Mouse (Mus musculus) heart, adult 2 months (tissue): ENCODE data around the gene Lpin2. TPM values are rescaled to one million over a fixed set of nuclear protein-coding genes. Genes with fewer than 3 reads are reported as not detected.

Experiments
- DNase-seq, 2 experiments: peaks; one replicate each; pipeline ENCODE4 v3.0.0; 2021
- H3K27ac ChIP-seq: fragments of 200-600 bp; 2 replicates; pipeline ENCODE4 v1.8.1; 2022
- H3K27me3 ChIP-seq: fragments of 200-500 bp; 2 replicates; pipeline ENCODE4 v1.6.1; 2012; ENCODE audit warnings: mild to moderate bottlenecking, low read length, inconsistent platforms, mixed read lengths; ENCODE audit not compliant: control insufficient read depth, insufficient read depth
- H3K36me3 ChIP-seq: fragments of 200-500 bp; 2 replicates; pipeline ENCODE4 v1.6.1; 2012; ENCODE audit warnings: low read length, inconsistent platforms; ENCODE audit not compliant: control insufficient read depth, insufficient read depth
- H3K4me1 ChIP-seq: fragments of 200-500 bp; 2 replicates; pipeline ENCODE4 v1.6.1; 2011; ENCODE audit warnings: low read length; ENCODE audit not compliant: control insufficient read depth, insufficient read depth
- H3K4me3 ChIP-seq: fragments of 200-600 bp; 2 replicates; pipeline ENCODE4 v1.8.1; 2022
- H3K79me2 ChIP-seq: fragments of 200-500 bp; replicated peaks from 2 replicates; pipeline ENCODE4 v1.6.1; 2012; ENCODE audit warnings: mild to moderate bottlenecking, inconsistent platforms, low read length, moderate library complexity, mixed read lengths; ENCODE audit not compliant: control insufficient read depth, insufficient read depth
- H3K9ac ChIP-seq: fragments of 200-500 bp; 2 replicates; pipeline ENCODE4 v1.6.1; 2012; ENCODE audit warnings: low read depth, mild to moderate bottlenecking, control low read depth, inconsistent platforms, low read length, mixed read lengths
- CTCF ChIP-seq: fragments of 200-600 bp; IDR thresholded peaks from 2 replicates; pipeline ENCODE4 v1.8.1; 2022; ENCODE audit warnings: antibody characterized with exemption, mild to moderate bottlenecking, moderate library complexity
- EP300 ChIP-seq: fragments of 200-500 bp; IDR thresholded peaks from 2 replicates; pipeline ENCODE4 v1.6.1; 2011; ENCODE audit warnings: low read depth, low read length, control low read depth; ENCODE audit not compliant: insufficient read depth
- POLR2A ChIP-seq: fragments of 200-500 bp; IDR thresholded peaks from 2 replicates; pipeline ENCODE4 v1.6.1; 2011; ENCODE audit warnings: mild to moderate bottlenecking, low read depth, low read length, control low read depth; ENCODE audit not compliant: insufficient read depth
- WGBS: fragments of 180-500 bp; shearing (Covaris S2); methylation state at CpG from one replicate; pipeline ENCODE4 v1.1.7; 2018; 5-methylcytosine and 5-hydroxymethylcytosine counted together
- intact Hi-C: fragments of 180-260 bp; cut with DNase I; formaldehyde crosslinking; loops from one replicate; pipeline ENCODE4 v1.15.1; 2025
- polyA plus RNA-seq: library from polyadenylated mRNA; depleted of rRNA; stranded (reverse); fragments of >200 nt; gene quantifications from 2 replicates; pipeline ENCODE4 v1.2.3, GENCODE M21; 2012
- total RNA-seq, 2 experiments: library from RNA; stranded (reverse); gene quantifications; 2 replicates each; pipeline ENCODE4 v1.2.3; 2021

The Lpin2 gene
- total and polyA plus RNA-seq, 3 experiments, result 3.4 to 13.1 (median 6.0) TPM

DNA sequence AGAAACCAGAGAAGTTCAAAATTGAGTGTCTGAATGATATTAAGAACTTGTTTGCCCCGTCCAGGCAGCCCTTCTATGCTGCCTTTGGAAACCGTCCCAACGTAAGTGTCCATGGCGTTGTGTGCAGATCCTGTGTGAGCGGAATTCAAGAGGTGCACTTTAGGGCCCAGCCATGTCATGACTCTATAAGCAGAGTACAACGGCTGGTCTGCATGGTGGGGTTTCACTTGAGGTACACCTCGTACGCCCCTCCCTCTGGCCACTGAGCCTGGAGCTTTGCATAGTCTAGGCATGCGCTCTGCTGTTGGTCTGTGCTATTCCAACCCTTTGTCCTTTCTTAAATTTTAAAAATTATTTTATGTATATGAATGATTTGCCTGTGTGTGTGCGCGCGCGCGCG, 62.8 kb downstream of the Lpin2 start:
- 96% methylated on average over 15 of the region's 15 CpGs for WGBS
- H3K36me3 ChIP-seq, result no peaks in the 10 kb centered on the region
- no peak for TF ChIP-seq EP300
- no peak overlapping the region for H3K4me3 ChIP-seq
- DNase-seq, result peak in 1 of 2 experiments; percentile 2
- no peak overlapping the region for H3K9ac ChIP-seq
- intact Hi-C loops, result no loop called here
- no peaks in the 10 kb centered on the region for H3K79me2 ChIP-seq
- H3K27me3 ChIP-seq, result no peaks in the 10 kb centered on the region
- H3K4me1 ChIP-seq, result no peaks in the 10 kb centered on the region
- H3K27ac ChIP-seq, result no peak overlapping the region

DNA sequence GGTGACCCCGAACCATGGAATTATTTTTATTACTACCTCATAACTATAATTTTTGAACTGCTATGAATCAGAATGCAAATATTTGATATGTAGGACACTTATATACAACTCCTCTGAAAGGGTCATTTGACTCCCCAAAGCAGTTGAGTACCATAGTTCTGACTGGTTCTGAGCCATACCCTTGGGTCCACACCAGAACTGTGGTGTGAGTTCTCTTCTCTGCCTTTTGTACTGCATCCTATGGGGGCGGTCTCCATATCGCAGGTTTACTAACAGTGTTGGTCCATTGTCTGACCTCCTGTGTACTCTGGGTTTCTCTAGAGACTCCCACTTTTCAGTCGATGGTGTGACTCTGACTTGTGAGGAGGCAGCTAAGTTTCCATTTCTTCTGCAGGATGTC, 63.7 kb downstream of the Lpin2 start:
- Histone ChIP-seq H3K9ac (no peak overlapping the region), H3K4me3 (no peak overlapping the region), H3K4me1 (peaks cover 1% of the 10 kb centered on the region), H3K27me3 (no peaks in the 10 kb centered on the region), H3K36me3 (no peaks in the 10 kb centered on the region), H3K27ac (no peak overlapping the region), H3K79me2 (no peaks in the 10 kb centered on the region)
- intact Hi-C loops, result no loop called here
- no peak for DNase-seq
- WGBS, result 91% methylated on average over 4 of the region's 4 CpGs
- no peak for TF ChIP-seq POLR2A
- no peak for TF ChIP-seq CTCF
- no peak for TF ChIP-seq EP300

GRCm38 (mm10) chr17:71248963-71249362, 66.6 kb downstream of the Lpin2 start:
- Histone ChIP-seq H3K4me3 (no peak overlapping the region), H3K9ac (no peak overlapping the region), H3K27me3 (no peaks in the 10 kb centered on the region), H3K36me3 (no peaks in the 10 kb centered on the region; the same call in 1 of the 2 replicates), H3K79me2 (no peaks in the 10 kb centered on the region), H3K4me1 (peaks cover 8% of the 10 kb centered on the region), H3K27ac (peak overlapping the region; percentile 0; the same call in 1 of the 2 replicates)
- TF ChIP-seq POLR2A (no peak), EP300 (peak; percentile 86), CTCF (no peak)
- intact Hi-C loops, result no loop called here
- 61% methylated on average over 6 of the region's 6 CpGs for WGBS
- peak in 1 of 2 experiments; percentile 40 for DNase-seq

DNA sequence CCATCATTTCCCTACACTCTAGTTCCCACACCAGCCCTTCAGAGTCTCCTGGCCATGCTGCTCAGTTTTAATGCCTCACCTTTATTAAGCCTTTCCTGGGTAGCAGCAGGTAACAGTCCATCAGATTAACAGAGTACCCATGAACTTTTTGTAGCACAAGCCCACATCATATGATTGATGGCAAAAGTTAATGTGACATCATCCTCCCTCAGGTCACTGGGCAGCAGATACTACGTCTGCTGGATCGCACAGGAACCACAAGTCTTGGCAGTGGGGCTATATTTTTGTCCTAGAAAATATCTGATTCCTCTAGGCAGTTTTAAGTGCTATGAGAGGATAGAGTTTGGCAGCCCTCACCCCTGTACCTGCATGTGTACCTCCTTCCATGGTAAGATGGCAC, 67.7 kb downstream of the Lpin2 start:
- Histone ChIP-seq H3K36me3 (no peaks in the 10 kb centered on the region; the same call in 1 of the 2 replicates), H3K9ac (no peak overlapping the region), H3K27ac (peak overlapping the region; percentile 76; the same call in 1 of the 2 replicates), H3K4me1 (peaks cover 12% of the 10 kb centered on the region), H3K4me3 (no peak overlapping the region), H3K27me3 (no peaks in the 10 kb centered on the region), H3K79me2 (no peaks in the 10 kb centered on the region)
- no peak for DNase-seq
- TF ChIP-seq POLR2A, result no peak
- no peak for TF ChIP-seq CTCF
- no peak for TF ChIP-seq EP300
- WGBS, result 62% methylated on average over 2 of the region's 2 CpGs
- intact Hi-C loops, result no loop called here

- peaks cover 12% of the 10 kb centered on the region for H3K4me1 ChIP-seq
- peak overlapping the region; percentile 76 for H3K27ac ChIP-seq
- no peak overlapping the region; the same call in 1 of the 2 replicates for H3K4me3 ChIP-seq
- H3K9ac ChIP-seq, result peak overlapping the region; percentile 38; the same call in 1 of the 2 replicates
- no peaks in the 10 kb centered on the region; the same call in 1 of the 2 replicates for H3K36me3 ChIP-seq
- DNase-seq, result peak; percentile 64 to 71
- intact Hi-C loops, result loop anchor here (1.0 kb wide), 1 partner anchor 35 kb away; no protein-coding TSS in a partner anchor
- TF ChIP-seq EP300 (no peak), CTCF (peak; percentile 26; the same call in 1 of the 2 replicates), POLR2A (0 out of 2 replicates have a peak, but pooled peaks have one; percentile 19)
- H3K27me3 ChIP-seq, result no peaks in the 10 kb centered on the region
- WGBS, result 41% methylated on average over 16 of the region's 16 CpGs
- H3K79me2 ChIP-seq, result no peaks in the 10 kb centered on the region
These were observed 68.7 kb downstream of the Lpin2 start for GRCm38 (mm10) chr17:71250819-71251600.

DNA sequence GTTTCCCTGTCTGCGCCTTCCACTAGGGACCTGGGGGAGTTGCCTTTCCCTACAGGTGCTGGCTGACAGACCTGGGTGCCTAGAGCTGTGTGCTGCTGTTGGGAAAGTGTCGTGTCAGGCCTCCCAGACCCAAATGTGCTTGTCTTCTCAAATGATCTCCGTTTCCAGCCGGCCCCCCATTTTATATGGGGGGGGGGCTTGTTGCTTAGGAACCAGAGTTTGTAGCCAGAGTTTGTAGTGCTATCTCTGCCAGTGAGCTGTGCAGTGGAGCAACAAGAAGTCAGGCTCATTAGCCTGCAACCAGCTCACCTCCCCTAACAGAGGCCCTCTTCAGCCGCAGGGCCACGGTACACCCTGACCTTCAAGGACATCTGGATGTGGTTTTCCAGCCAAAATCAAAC, 69.2 kb downstream of the Lpin2 start:
- intact Hi-C loops, result loop anchor here (1.0 kb wide), 1 partner anchor 35 kb away; no protein-coding TSS in a partner anchor
- DNase-seq, result no peak
- 45% methylated on average over 6 of the region's 6 CpGs for WGBS
- no peak for TF ChIP-seq POLR2A
- TF ChIP-seq CTCF, result no peak
- TF ChIP-seq EP300, result no peak
- H3K9ac ChIP-seq, result peak overlapping the region; percentile 38; the same call in 1 of the 2 replicates
- H3K4me3 ChIP-seq, result no peak overlapping the region; the same call in 1 of the 2 replicates
- H3K36me3 ChIP-seq, result no peaks in the 10 kb centered on the region; the same call in 1 of the 2 replicates
- H3K27me3 ChIP-seq, result no peaks in the 10 kb centered on the region
- no peaks in the 10 kb centered on the region for H3K79me2 ChIP-seq
- peak overlapping the region; percentile 76 for H3K27ac ChIP-seq
- peaks cover 12% of the 10 kb centered on the region for H3K4me1 ChIP-seq
